ENCODE assay signal across 10 mouse cellular contexts in genomic region chr2:153049288-153049996, GRCm38 (mm10). TPM values are rescaled to one million over a fixed set of nuclear protein-coding genes. Genes with fewer than 3 reads are reported as not detected.
DNase-seq lines count a peak whose midpoint lies in the region; ATAC-seq and TF ChIP-seq lines count a peak whose summit lies in the region.
"Had no signal": no experiment of that assay in that cellular context is flagged by ENCODE, and none has a peak within 500 bp of the region (broad histone marks: within the 10 kb centered on the region; RNA-seq: fewer than 3 reads in every experiment).

No protein-coding gene starts in this region.

- no peak for TF ChIP-seq CTCF in left cerebral cortex, adult 2 months (IDR thresholded peaks at IDR 0.05)
- TF ChIP-seq CTCF in cerebellum, adult 2 months (IDR thresholded peaks at IDR 0.05; ENCODE audit: borderline replicate concordance, insufficient read depth, low read depth, low read length), result no peak

- intact Hi-C loops in left cerebral cortex, adult 2 months (cut with DNase I), result no loop called here
- intact Hi-C loops in left cerebral cortex, postnatal 14 days (cut with DNase I), result no loop called here
- intact Hi-C loops in heart, postnatal 36 days (cut with DNase I), result no loop called here

- no peak overlapping the region for H3K27ac ChIP-seq in left cerebral cortex, adult 2 months
- peak overlapping the region; percentile 92 for H3K27ac ChIP-seq in cerebellum, adult 2 months (ENCODE audit: insufficient read depth, low read length)
- H3K27ac ChIP-seq: layer of hippocampus, adult 2 months had no signal

- H3K27me3 ChIP-seq in cerebellum, adult 2 months (ENCODE audit: control insufficient read depth, insufficient read depth, low read length), result no peaks in the 10 kb centered on the region

- peaks cover 74% of the 10 kb centered on the region for H3K4me1 ChIP-seq in cerebellum, adult 2 months (ENCODE audit: control insufficient read depth, insufficient read depth, low read length)

- H3K4me3 ChIP-seq in left cerebral cortex, adult 2 months, result no peak overlapping the region
- H3K4me3 ChIP-seq in cerebellum, adult 2 months (replicated peaks; ENCODE audit: insufficient read depth, low read depth, low read length), result peak overlapping the region; percentile 12
- H3K4me3 ChIP-seq: layer of hippocampus, adult 2 months had no signal

- TF ChIP-seq POLR2A in cerebellum, adult 2 months (IDR thresholded peaks at IDR 0.05; ENCODE audit: borderline replicate concordance, insufficient read depth, low read length), result peak; percentile 71; the same call in 1 of the 2 replicates

- DNase-seq in left cerebral cortex, adult 2 months (ENCODE audit: extremely low spot score in 1 of 2, low spot score in 2 of 2), result peak; percentile 41 to 57
- no peak for DNase-seq in left cerebral cortex, postnatal 14 days (ENCODE audit: low spot score in 2 of 2)
- peak; percentile 97 to 98 for DNase-seq in cerebellum, adult 2 months
- DNase-seq in thymus, adult 18-20 months, result peak; percentile 47 to 49
- DNase-seq in heart, postnatal 36 days, result no peak
- no peak for DNase-seq in gastrocnemius, adult 8-10 months (ENCODE audit: low spot score in 2 of 2)
- DNase-seq: lung, postnatal 36 days had no signal

- peak; percentile 54 to 60 for ATAC-seq in hematopoietic stem cell, adult 5-6 weeks (replicated peaks in 1 of 2; ENCODE audit: insufficient read depth in 1 of 2, low FRiP score in 2 of 2, low TSS enrichment in 1 of 2, low read depth in 1 of 2, poor library complexity in 2 of 2, severe bottlenecking in 2 of 2)

- WGBS in cerebellum, adult 2 months, result 6% methylated on average over 9 of the region's 9 CpGs

RNA-seq across cellular contexts. Expression of gene Ccm2l, which starts 16.3 kb away (rescaled TPM):
- 1 to 10 TPM; 5.4 to 6.2 TPM for total RNA-seq in left cerebral cortex, adult 2 months (2021)
- total RNA-seq in left cerebral cortex, postnatal 14 days (2021), result 1 to 10 TPM; 6.8 to 6.9 TPM
- polyA plus RNA-seq in cerebellum, adult 2 months (2012; rRNA removed), result 9.0 and 11.4 TPM in 2 replicates
- 5.4 and 11.4 TPM in 2 replicates for total RNA-seq in hematopoietic stem cell, adult 5-6 weeks (2017)
- 10 to 100 TPM; 16.0 to 23.1 TPM for total RNA-seq in heart, postnatal 36 days (2021)
- total RNA-seq in gastrocnemius, adult 8-10 months (2022), result 1 to 10 TPM; 2.6 to 3.3 (median 2.8) TPM

RNA-seq across cellular contexts. Expression of gene Xkr7, which starts 17.8 kb away (rescaled TPM):
- 1 to 10 TPM; 5.0 to 5.3 TPM for total RNA-seq in left cerebral cortex, adult 2 months (2021)
- 1 to 10 TPM; 7.4 to 8.5 TPM for total RNA-seq in left cerebral cortex, postnatal 14 days (2021)
- 9.5 and 11.6 TPM in 2 replicates for polyA plus RNA-seq in cerebellum, adult 2 months (2012; rRNA removed)
- total RNA-seq in hematopoietic stem cell, adult 5-6 weeks (2017), result 0.50 TPM in 1 of 2 replicates, not detected in the other
- total RNA-seq in heart, postnatal 36 days (2021), result not detected
- total RNA-seq in gastrocnemius, adult 8-10 months (2022), result not detected
- polyA plus RNA-seq: heart, embryonic 11.5 days had no signal

RNA-seq across cellular contexts. Expression of gene Pdrg1, which starts 34.2 kb away (rescaled TPM):
- total RNA-seq in left cerebral cortex, adult 2 months (2021), result 10 to 100 TPM; 55.5 to 60.5 TPM
- 10 to 100 TPM; 52.5 to 53.3 TPM for total RNA-seq in left cerebral cortex, postnatal 14 days (2021)
- polyA plus RNA-seq in cerebellum, adult 2 months (2012; rRNA removed), result 131 and 133 TPM in 2 replicates
- 115 and 527 TPM in 2 replicates for total RNA-seq in hematopoietic stem cell, adult 5-6 weeks (2017)
- total RNA-seq in heart, postnatal 36 days (2021), result 100 to 1,000 TPM; 120 to 130 TPM
- total RNA-seq in gastrocnemius, adult 8-10 months (2022), result 10 to 100 TPM; 71.5 to 83.6 (median 81.3) TPM

RNA-seq across cellular contexts. Expression of gene Hck, which starts 58.8 kb away (rescaled TPM):
- 1 to 10 TPM; 2.0 to 2.1 TPM for total RNA-seq in left cerebral cortex, adult 2 months (2021)
- 1 to 10 TPM; 1.7 to 2.9 TPM for total RNA-seq in left cerebral cortex, postnatal 14 days (2021)
- polyA plus RNA-seq in cerebellum, adult 2 months (2012; rRNA removed), result 1.2 and 1.4 TPM in 2 replicates
- 9.0 and 26.3 TPM in 2 replicates for total RNA-seq in hematopoietic stem cell, adult 5-6 weeks (2017)
- total RNA-seq in heart, postnatal 36 days (2021), result 1 to 10 TPM; 1.7 to 1.9 TPM
- total RNA-seq in gastrocnemius, adult 8-10 months (2022), result under 1 TPM; 0.13 to 0.27 (median 0.21) TPM

Comparison
In these comparisons a context has a peak if more than half of its experiments do, and no peak if none do; other contexts are left out.
1. DNase-seq: peak in left cerebral cortex, adult 2 months (2 of 2), cerebellum, adult 2 months (2 of 2) and thymus, adult 18-20 months (2 of 2); none in left cerebral cortex, postnatal 14 days (0 of 2), heart, postnatal 36 days (0 of 2) and gastrocnemius, adult 8-10 months (0 of 2).